Mouse (Mus musculus) neutrophil, adult 5-6 weeks (primary cell): ENCODE results near the gene A530032D15Rik. TPM values are rescaled to one million over a fixed set of nuclear protein-coding genes. Genes with fewer than 3 reads are reported as not detected.
"Not testable (repeated sequence)": the region's sequence is repeated elsewhere in the genome, so short reads cannot be mapped to it uniquely, and the experiment has no call there.

Experiments used
- ATAC-seq: fragments of 151-379, 151-347 bp; 2 replicates; pipeline ENCODE4 v1.8.0; 2017; ENCODE audit warnings: mild to moderate bottlenecking, moderate TSS enrichment; ENCODE audit not compliant: insufficient number of reproducible peaks, poor library complexity, low FRiP score, severe bottlenecking; ENCODE audit errors: extremely low read depth
- total RNA-seq: library from RNA; stranded (forward); fragments of 200-1000 nt; gene quantifications from 2 replicates; pipeline ENCODE4 v1.2.3, GENCODE M21; 2017

The A530032D15Rik gene
- total RNA-seq, 1 experiment from 2014 or later, result 31.4 TPM

DNA sequence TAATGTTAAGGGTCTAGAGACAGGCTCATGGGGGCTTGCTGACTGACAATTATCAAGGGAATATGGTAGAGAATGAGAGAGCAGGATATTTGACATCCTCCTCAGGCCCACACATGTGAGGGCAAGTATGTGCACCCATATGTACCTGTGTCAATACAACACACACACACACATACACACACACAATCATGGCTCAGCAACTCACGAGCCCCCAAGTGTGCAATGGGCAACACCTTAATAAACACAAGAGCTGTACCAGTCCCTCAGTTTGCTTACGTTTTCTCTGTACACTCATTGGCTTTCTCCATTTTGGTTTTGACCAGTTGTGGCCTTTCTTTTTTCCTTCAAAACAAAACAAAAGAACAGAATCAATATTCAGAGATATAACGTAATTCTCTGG lies 24.9 kb downstream of the A530032D15Rik start:
- not testable (repeated sequence) for ATAC-seq

GRCm38 (mm10) chr1:85073099-85073498 lies 36.6 kb downstream of the A530032D15Rik start:
- ATAC-seq, result not testable (repeated sequence)

GRCm38 (mm10) chr1:85071690-85072089 lies 38.0 kb downstream of the A530032D15Rik start:
- ATAC-seq, result not testable (repeated sequence)

DNA sequence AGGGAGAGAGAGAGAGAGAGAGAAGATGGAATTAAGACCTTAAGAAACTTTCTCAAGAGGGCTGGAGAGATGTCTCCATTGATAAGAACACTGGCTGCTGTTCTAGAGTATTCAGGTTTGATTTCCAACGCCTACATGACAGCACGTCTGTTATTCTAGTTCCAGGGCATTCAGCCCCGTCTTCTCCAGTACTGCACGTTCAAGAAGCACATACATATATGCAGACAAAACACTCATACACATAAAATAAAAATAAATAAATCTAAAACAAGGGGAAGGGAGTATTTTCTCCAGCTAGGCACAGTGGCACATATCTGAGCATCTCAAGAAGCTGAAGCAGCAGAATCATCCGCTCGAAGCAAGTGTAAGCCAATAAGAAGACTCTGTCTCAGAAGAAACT lies 73.9 kb downstream of the A530032D15Rik start:
- ATAC-seq, result not testable (repeated sequence)

GRCm38 (mm10) chr1:85034394-85034793 lies 75.3 kb downstream of the A530032D15Rik start:
- not testable (repeated sequence) for ATAC-seq

- not testable (repeated sequence) for ATAC-seq
Observed at GRCm38 (mm10) chr1:85033616-85034015, 76.0 kb downstream of the A530032D15Rik start.

Other genes starting within 250 kb of the A530032D15Rik start
- gene Slc16a14, start 174.7 kb downstream of the A530032D15Rik start, total RNA-seq, result 2.8 and 3.8 TPM in 2 replicates
- gene Gm10553, start 9.7 kb downstream of the A530032D15Rik start, total RNA-seq, result not detected in 2 replicates
- 86.4 and 90.0 TPM in 2 replicates for gene C130026I21Rik, start 160.7 kb upstream of the A530032D15Rik start, total RNA-seq